Mouse (Mus musculus) liver, embryonic 14.5 days (tissue): ENCODE measurements around the gene Cenpa. TPM values are rescaled to one million over a fixed set of nuclear protein-coding genes. Genes with fewer than 3 reads are reported as not detected.

Experiments
- ATAC-seq: fragments of 200-750 bp; cut with Nextera tagmentation; 2 replicates; pipeline ENCODE4 v1.8.0; 2017; ENCODE audit warnings: moderate number of reproducible peaks, mild to moderate bottlenecking, moderate library complexity; ENCODE audit not compliant: insufficient read depth
- DNase-seq, 3 experiments: peaks; one replicate each; pipeline ENCODE4 v3.0.0-alpha.2; 2012 to 2013; ENCODE audit warnings: low read depth in 3 of 3, low spot score in 3 of 3
- H3K27ac ChIP-seq: fragments of 300-500 bp; sonication (generic); 2 replicates; pipeline ENCODE4 v1.5.1; 2014; ENCODE audit warnings: moderate library complexity, mild to moderate bottlenecking, control low read depth, inconsistent platforms
- H3K27me3 ChIP-seq: fragments of 300-500 bp; sonication (generic); 2 replicates; pipeline ENCODE4 v1.6.1; 2014; ENCODE audit warnings: mild to moderate bottlenecking, low read length, moderate library complexity; ENCODE audit not compliant: control insufficient read depth, insufficient read depth
- H3K36me3 ChIP-seq: fragments of 300-500 bp; sonication (generic); replicated peaks from 2 replicates; pipeline ENCODE4 v1.6.1; 2014; ENCODE audit warnings: low read depth; ENCODE audit not compliant: control insufficient read depth, insufficient read depth
- H3K4me1 ChIP-seq, 2 experiments: fragments of 200-500 bp in 1 of 2; fragments of 300-500 bp in 1 of 2; sonication (generic) in 1 of 2; replicated peaks; 2 replicates each; pipeline ENCODE4 v1.6.1; 2012 to 2014; ENCODE audit warnings: antibody characterized with exemption in 1 of 2, inconsistent platforms in 1 of 2, low read length in 1 of 2; ENCODE audit not compliant: control insufficient read depth in 2 of 2, insufficient read depth in 2 of 2
- H3K4me2 ChIP-seq: fragments of 300-500 bp; sonication (generic); 2 replicates; pipeline ENCODE4 v1.6.1; 2014; ENCODE audit warnings: low read depth, mild to moderate bottlenecking, control low read depth, moderate library complexity
- H3K4me3 ChIP-seq, 2 experiments: fragments of 200-500 bp in 1 of 2; fragments of 300-500 bp in 1 of 2; sonication (generic) in 1 of 2; 2 replicates each; pipeline ENCODE4 v1.5.1; 2012 to 2014; ENCODE audit warnings: low read depth in 2 of 2, low read length in 2 of 2, mild to moderate bottlenecking in 2 of 2, control low read depth in 1 of 2, inconsistent platforms in 1 of 2, moderate library complexity in 1 of 2; ENCODE audit not compliant: insufficient read depth in 1 of 2
- H3K9ac ChIP-seq: fragments of 300-500 bp; sonication (generic); replicated peaks from 2 replicates; pipeline ENCODE4 v1.6.1; 2014; ENCODE audit warnings: mild to moderate bottlenecking, control low read depth, moderate library complexity
- H3K9me3 ChIP-seq: fragments of 300-500 bp; sonication (generic); 2 replicates; pipeline ENCODE4 v1.6.1; 2016; ENCODE audit warnings: low read length, mixed read lengths; ENCODE audit not compliant: control insufficient read depth
- CTCF ChIP-seq: IDR thresholded peaks from 2 replicates; pipeline ENCODE4 v1.5.1; 2016; ENCODE audit warnings: antibody characterized with exemption, low read depth, control low read depth
- EP300 ChIP-seq: IDR thresholded peaks from 2 replicates; pipeline ENCODE4 v1.6.1; 2016; ENCODE audit warnings: antibody characterized with exemption, low read depth
- WGBS: fragments of 180-500 bp; shearing (Covaris S2); extraction: QIAGEN DNeasy Blood & Tissue Kit; methylation state at CpG from one replicate; pipeline ENCODE4 v1.1.7; 2014; ENCODE audit not compliant: insufficient replicate concordance; 5-methylcytosine and 5-hydroxymethylcytosine counted together
- polyA plus RNA-seq, 2 experiments: library from polyadenylated mRNA; depleted of rRNA in 1 of 2; stranded (reverse) in 1 of 2; unstranded in 1 of 2; fragments of >200 nt; fragmentation: Nextera tagmentation in 1 of 2; extraction: Ambion mirVana in 1 of 2; gene quantifications; 2 replicates each; pipeline versions ENCODE4 v1.2.1 to v1.2.3; 2012 to 2014

Cenpa gene
- polyA plus RNA-seq, 2 experiments = 122 to 209 TPM

DNA sequence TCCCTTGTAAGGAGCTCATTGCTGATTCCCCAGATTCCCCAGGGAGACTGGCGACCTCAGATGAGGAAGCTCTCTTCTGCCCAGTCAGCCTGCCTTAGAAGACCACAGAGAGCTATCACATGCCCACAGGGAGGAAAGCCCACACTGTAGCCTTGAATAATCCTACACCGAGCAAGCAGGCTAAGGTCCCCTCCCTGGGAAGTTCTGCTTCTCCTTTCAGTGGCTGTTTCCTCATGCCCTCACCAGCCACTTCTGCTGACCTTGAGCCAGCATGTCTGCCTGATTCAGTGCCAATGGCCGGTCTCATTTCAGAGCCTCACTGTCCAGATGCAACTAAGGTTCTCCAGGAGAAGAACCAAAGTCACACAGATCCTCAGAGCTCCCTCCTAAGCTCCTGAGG lies 15.8 kb upstream of the Cenpa start:
- Histone ChIP-seq H3K9me3 (no peaks in the 10 kb centered on the region), H3K36me3 (no peaks in the 10 kb centered on the region; the same call in 1 of the 2 replicates), H3K9ac (no peak overlapping the region), H3K27me3 (no peaks in the 10 kb centered on the region), H3K4me3 (no peak overlapping the region), H3K4me2 (no peak overlapping the region), H3K4me1 (peaks cover 7 to 17% of the 10 kb centered on the region in 2 experiments), H3K27ac (no peak overlapping the region)
- ATAC-seq = no peak
- TF ChIP-seq EP300 (no peak), CTCF (no peak)
- no peak for DNase-seq
- 39% methylated on average over 3 of the region's 3 CpGs for WGBS

DNA sequence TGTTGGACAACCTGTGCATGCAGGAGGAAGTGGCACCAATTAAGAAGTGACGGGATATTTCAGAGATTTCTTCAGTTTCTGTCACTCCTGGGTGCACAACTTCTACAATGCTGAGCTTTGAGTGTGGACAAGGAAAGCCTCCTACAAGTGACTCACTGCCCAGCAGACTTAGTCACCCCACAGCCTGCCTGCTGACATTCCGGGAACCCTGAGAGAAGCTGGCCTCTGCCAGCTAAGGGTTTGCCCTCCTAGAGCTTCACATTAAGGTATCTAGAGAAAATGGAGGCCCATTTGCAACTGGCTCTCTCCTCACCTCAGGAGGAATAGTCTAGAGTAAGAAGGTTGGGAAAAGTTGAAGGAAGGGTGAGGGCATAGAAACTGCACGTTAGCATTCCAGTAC lies 15.0 kb upstream of the Cenpa start:
- peaks cover 7 to 17% of the 10 kb centered on the region in 2 experiments for H3K4me1 ChIP-seq
- H3K4me3 ChIP-seq = no peak overlapping the region
- no peaks in the 10 kb centered on the region for H3K9me3 ChIP-seq
- H3K9ac ChIP-seq = no peak overlapping the region
- no peak overlapping the region for H3K27ac ChIP-seq
- H3K36me3 ChIP-seq = no peaks in the 10 kb centered on the region; the same call in none of the 2 replicates
- TF ChIP-seq EP300 (no peak), CTCF (no peak)
- no peak for DNase-seq
- H3K4me2 ChIP-seq = no peak overlapping the region
- WGBS = 74% methylated on average over 3 of the region's 3 CpGs
- H3K27me3 ChIP-seq = no peaks in the 10 kb centered on the region
- ATAC-seq = no peak

DNA sequence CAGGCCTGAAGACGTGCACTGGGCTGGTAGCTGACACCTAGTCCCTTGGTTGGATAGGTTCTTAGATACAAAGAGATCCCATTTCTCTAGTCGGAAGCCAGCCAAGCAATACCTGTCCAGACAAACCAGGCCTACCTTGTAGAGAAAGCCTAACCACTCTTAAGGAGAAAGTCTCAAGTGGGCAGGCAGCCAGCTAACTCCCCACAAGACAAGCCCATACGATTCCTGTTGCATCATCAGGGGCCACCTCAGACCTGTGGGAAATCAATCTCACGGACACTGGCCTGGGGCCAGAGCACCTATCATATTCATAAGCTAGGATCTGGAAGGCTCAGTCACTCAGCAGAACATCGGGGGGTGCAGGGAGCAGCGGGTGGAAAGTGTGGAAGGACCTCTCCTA lies 13.3 kb upstream of the Cenpa start:
- ATAC-seq = no peak
- Histone ChIP-seq H3K9ac (no peak overlapping the region), H3K9me3 (no peaks in the 10 kb centered on the region), H3K4me3 (no peak overlapping the region), H3K27ac (no peak overlapping the region), H3K27me3 (no peaks in the 10 kb centered on the region), H3K4me2 (no peak overlapping the region), H3K36me3 (no peaks in the 10 kb centered on the region; the same call in none of the 2 replicates), H3K4me1 (peaks cover 7 to 14% of the 10 kb centered on the region in 2 experiments; a peak in 3 of 4 replicates)
- no peak for TF ChIP-seq CTCF
- TF ChIP-seq EP300 = no peak
- WGBS = 72% methylated on average over 6 of the region's 6 CpGs
- DNase-seq = no peak

DNA sequence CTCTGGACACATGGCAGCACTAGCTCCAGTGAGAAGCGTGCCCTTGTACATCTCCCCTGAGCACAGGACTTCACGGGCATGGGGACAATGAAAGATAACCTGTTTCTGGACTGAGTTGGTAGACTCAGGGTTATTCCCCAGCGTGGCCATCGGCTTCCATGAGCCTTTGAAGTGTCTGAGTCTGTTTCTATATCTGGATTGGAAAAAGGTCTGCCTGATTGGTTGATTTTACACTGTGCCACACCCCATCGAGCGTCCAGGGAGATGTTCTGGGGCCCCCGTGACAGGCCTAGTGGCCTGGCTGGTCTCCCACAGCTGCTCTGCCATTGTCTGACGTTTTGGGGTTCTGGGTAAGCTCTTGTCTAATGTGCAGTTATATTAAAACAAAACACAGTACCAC lies 11.5 kb upstream of the Cenpa start:
- 63% methylated on average over 8 of the region's 8 CpGs for WGBS
- no peak for ATAC-seq
- no peak overlapping the region for H3K4me2 ChIP-seq

DNA sequence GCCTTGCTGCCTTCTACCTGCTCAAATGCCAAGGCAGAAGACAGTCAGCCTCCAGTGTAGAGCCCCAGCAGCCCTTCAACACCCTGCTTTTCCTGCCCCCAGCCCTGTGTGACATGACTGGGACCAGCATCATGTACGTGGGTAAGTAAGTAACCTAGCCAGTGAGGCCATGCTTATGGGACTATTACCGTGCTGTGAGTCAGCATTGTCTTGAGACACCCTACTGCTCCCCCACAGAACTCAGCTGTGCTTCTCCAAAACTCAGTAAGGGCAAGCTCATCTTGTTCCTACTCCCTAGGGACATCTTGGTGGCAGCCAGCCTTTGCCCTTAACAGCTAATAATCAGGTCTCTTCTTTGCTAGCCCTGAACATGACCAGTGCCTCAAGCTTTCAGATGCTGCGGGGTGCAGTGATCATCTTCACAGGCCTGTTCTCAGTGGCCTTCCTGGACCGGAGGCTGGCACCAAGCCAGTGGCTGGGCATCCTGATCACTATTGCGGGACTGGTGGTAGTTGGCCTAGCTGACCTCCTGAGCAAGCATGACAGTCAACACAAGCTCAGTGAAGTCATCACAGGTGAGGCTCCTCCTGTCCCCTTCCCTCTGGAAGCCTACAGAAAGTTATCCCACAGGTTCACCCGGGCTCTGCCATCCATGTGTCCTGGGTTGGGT lies 10.9 kb upstream of the Cenpa start:
- no peak overlapping the region for H3K9ac ChIP-seq
- 70% methylated on average over 6 of the region's 6 CpGs for WGBS
- DNase-seq = no peak
- ATAC-seq = no peak
- H3K27me3 ChIP-seq = no peaks in the 10 kb centered on the region
- H3K27ac ChIP-seq = no peak overlapping the region
- TF ChIP-seq CTCF (no peak), EP300 (no peak)
- no peaks in the 10 kb centered on the region for H3K4me1 ChIP-seq
- no peak overlapping the region for H3K4me2 ChIP-seq
- no peaks in the 10 kb centered on the region for H3K9me3 ChIP-seq
- H3K4me3 ChIP-seq = no peak overlapping the region
- no peaks in the 10 kb centered on the region; the same call in none of the 2 replicates for H3K36me3 ChIP-seq

More for the DNA sequence above, 11.5 kb upstream of the Cenpa start:
- Histone ChIP-seq H3K4me1 (peaks cover 0 to under 1% of the 10 kb centered on the region in 2 experiments; a peak in 2 of 4 replicates), H3K27ac (no peak overlapping the region), H3K27me3 (no peaks in the 10 kb centered on the region), H3K9me3 (no peaks in the 10 kb centered on the region), H3K4me3 (no peak overlapping the region), H3K36me3 (no peaks in the 10 kb centered on the region; the same call in none of the 2 replicates), H3K9ac (no peak overlapping the region)
- TF ChIP-seq EP300 (no peak), CTCF (no peak)
- no peak for DNase-seq
